Mouse (Mus musculus) forebrain, embryonic 14.5 days (tissue): ENCODE results near the gene Tmpo. TPM values are rescaled to one million over a fixed set of nuclear protein-coding genes. Genes with fewer than 3 reads are reported as not detected.
"Not testable (repeated sequence)": the region's sequence is repeated elsewhere in the genome, so short reads cannot be mapped to it uniquely, and the experiment has no call there.

Source experiments
- ATAC-seq: fragments of 200-750 bp; cut with Nextera tagmentation; 2 replicates; pipeline ENCODE4 v1.8.0; 2017; ENCODE audit warnings: mild to moderate bottlenecking, moderate library complexity
- DNase-seq: peaks from one replicate; pipeline ENCODE4 v3.0.0-alpha.2; 2015; ENCODE audit warnings: low spot score
- H3K27ac ChIP-seq: fragments of 300-500 bp; sonication (generic); 2 replicates; pipeline ENCODE4 v1.5.1; 2014; ENCODE audit warnings: low read depth, mild to moderate bottlenecking, control low read depth, low read length, moderate library complexity
- H3K27me3 ChIP-seq: fragments of 300-500 bp; sonication (generic); replicated peaks from 2 replicates; pipeline ENCODE4 v1.6.1; 2014; ENCODE audit warnings: low read length, control low read depth, mixed read lengths; ENCODE audit not compliant: control insufficient read depth, insufficient read depth
- H3K36me3 ChIP-seq: fragments of 300-500 bp; sonication (generic); 2 replicates; pipeline ENCODE4 v1.6.1; 2014; ENCODE audit warnings: low read length, control low read depth; ENCODE audit not compliant: control insufficient read depth, insufficient read depth
- H3K4me1 ChIP-seq: fragments of 300-500 bp; sonication (generic); 2 replicates; pipeline ENCODE4 v1.6.1; 2014; ENCODE audit warnings: antibody characterized with exemption, low read length, control low read depth; ENCODE audit not compliant: control insufficient read depth, insufficient read depth
- H3K4me2 ChIP-seq: fragments of 300-500 bp; sonication (generic); 2 replicates; pipeline ENCODE4 v1.6.1; 2014; ENCODE audit warnings: mild to moderate bottlenecking, control low read depth, low read length
- H3K4me3 ChIP-seq: fragments of 300-500 bp; sonication (generic); 2 replicates; pipeline ENCODE4 v1.5.1; 2014; ENCODE audit warnings: low read depth, low read length, control low read depth
- H3K9ac ChIP-seq: fragments of 300-500 bp; sonication (generic); 2 replicates; pipeline ENCODE4 v1.6.1; 2014; ENCODE audit warnings: mild to moderate bottlenecking, low read length, control low read depth, moderate library complexity
- H3K9me3 ChIP-seq: fragments of 300-500 bp; sonication (generic); replicated peaks from 2 replicates; pipeline ENCODE4 v1.6.1; 2016; ENCODE audit warnings: low read length, control low read depth, mixed read lengths; ENCODE audit not compliant: control insufficient read depth
- WGBS: fragments of 180-500 bp; shearing (Covaris S2); extraction: QIAGEN DNeasy Blood & Tissue Kit; methylation state at CpG from one replicate; pipeline ENCODE4 v1.1.7; 2014; 5-methylcytosine and 5-hydroxymethylcytosine counted together
- polyA plus RNA-seq: library from polyadenylated mRNA; unstranded; fragments of >200 nt; fragmentation: Nextera tagmentation; extraction: Ambion mirVana; gene quantifications from 2 replicates; pipeline ENCODE4 v1.2.1, GENCODE M21; 2014

Gene Tmpo
- polyA plus RNA-seq, 1 experiment from 2014 or later, result 165 TPM

- ATAC-seq (no peak), DNase-seq (no peak)
- Histone ChIP-seq H3K27ac (no peak overlapping the region), H3K4me2 (no peak overlapping the region), H3K4me1 (peaks cover 6% of the 10 kb centered on the region; the same call in 1 of the 2 replicates), H3K27me3 (no peaks in the 10 kb centered on the region), H3K9ac (no peak overlapping the region), H3K4me3 (no peak overlapping the region), H3K36me3 (no peaks in the 10 kb centered on the region), H3K9me3 (no peaks in the 10 kb centered on the region)
- 94% methylated on average over 6 of the region's 6 CpGs for WGBS
Measured at GRCm38 (mm10) chr10:91189476-91189875, 8.4 kb upstream of the Tmpo start.

GRCm38 (mm10) chr10:91188684-91189287 is 7.7 kb upstream of the Tmpo start:
- Histone ChIP-seq H3K4me2 (no peak overlapping the region), H3K9me3 (no peaks in the 10 kb centered on the region), H3K9ac (peak overlapping the region; percentile 84; the same call in 1 of the 2 replicates), H3K27me3 (no peaks in the 10 kb centered on the region), H3K4me1 (peaks cover 6% of the 10 kb centered on the region; the same call in 1 of the 2 replicates), H3K27ac (no peak overlapping the region), H3K36me3 (no peaks in the 10 kb centered on the region), H3K4me3 (no peak overlapping the region)
- ATAC-seq (no peak), DNase-seq (no peak)
- WGBS, result 70% methylated on average over 5 of the region's 5 CpGs

- ATAC-seq (peak; percentile 73), DNase-seq (peak; percentile 96)
- under 1% methylated on average over 15 of the region's 15 CpGs for WGBS
- Histone ChIP-seq H3K4me3 (peak overlapping the region; percentile 29), H3K4me2 (peak overlapping the region; percentile 62), H3K27me3 (no peaks in the 10 kb centered on the region), H3K36me3 (no peaks in the 10 kb centered on the region), H3K4me1 (peaks cover 13% of the 10 kb centered on the region), H3K9me3 (no peaks in the 10 kb centered on the region), H3K9ac (peak overlapping the region; percentile 84), H3K27ac (peak overlapping the region; percentile 98)
Measured at GRCm38 (mm10) chr10:91187872-91188271, 6.8 kb upstream of the Tmpo start.

- Histone ChIP-seq H3K36me3 (no peaks in the 10 kb centered on the region), H3K27me3 (no peaks in the 10 kb centered on the region), H3K9me3 (no peaks in the 10 kb centered on the region), H3K9ac (peak overlapping the region; percentile 84), H3K4me3 (peak overlapping the region; percentile 29), H3K27ac (peak overlapping the region; percentile 98), H3K4me1 (peaks cover 13% of the 10 kb centered on the region), H3K4me2 (peak overlapping the region; percentile 62)
- WGBS, result 4% methylated on average over 10 of the region's 10 CpGs
- peak; percentile 32 for ATAC-seq
- DNase-seq, result peak; percentile 63
Measured at GRCm38 (mm10) chr10:91187349-91187748, 6.2 kb upstream of the Tmpo start.

- Histone ChIP-seq H3K9ac (no peak overlapping the region), H3K36me3 (no peaks in the 10 kb centered on the region), H3K27ac (no peak overlapping the region), H3K27me3 (no peaks in the 10 kb centered on the region), H3K4me3 (no peak overlapping the region), H3K4me1 (peaks cover 13% of the 10 kb centered on the region), H3K9me3 (no peaks in the 10 kb centered on the region), H3K4me2 (no peak overlapping the region)
- DNase-seq (no peak), ATAC-seq (no peak)
- 88% methylated on average over 2 of the region's 2 CpGs for WGBS
Measured at GRCm38 (mm10) chr10:91185721-91186120, 4.6 kb upstream of the Tmpo start.

- H3K27me3 ChIP-seq, H3K4me3 ChIP-seq, DNase-seq, H3K36me3 ChIP-seq, H3K4me2 ChIP-seq, H3K9me3 ChIP-seq, H3K9ac ChIP-seq, H3K27ac ChIP-seq, ATAC-seq: not testable (repeated sequence)
- H3K4me1 ChIP-seq, result peaks cover 20% of the 10 kb centered on the region
- 63% methylated on average over 5 of the region's 5 CpGs for WGBS
Measured at GRCm38 (mm10) chr10:91184893-91185292, 3.8 kb upstream of the Tmpo start.

GRCm38 (mm10) chr10:91183316-91183715 is 2.2 kb upstream of the Tmpo start:
- H3K9me3 ChIP-seq, result no peaks in the 10 kb centered on the region
- 0 out of 2 replicates have a peak overlapping the region, but pooled peaks have one; percentile 6 for H3K4me3 ChIP-seq
- no peaks in the 10 kb centered on the region for H3K36me3 ChIP-seq
- DNase-seq (no peak), ATAC-seq (no peak)
- peak overlapping the region; percentile 99 for H3K27ac ChIP-seq
- WGBS, result 40% methylated on average over 3 of the region's 3 CpGs
- no peaks in the 10 kb centered on the region for H3K27me3 ChIP-seq
- H3K9ac ChIP-seq, result no peak overlapping the region; the same call in 1 of the 2 replicates
- peaks cover 20% of the 10 kb centered on the region for H3K4me1 ChIP-seq
- peak overlapping the region; percentile 61 for H3K4me2 ChIP-seq

- ATAC-seq, result no peak; the same call in 1 of the 2 replicates
- H3K36me3 ChIP-seq, result no peaks in the 10 kb centered on the region
Measured at GRCm38 (mm10) chr10:91182291-91182990, 1.3 kb upstream of the Tmpo start.

More at GRCm38 (mm10) chr10:91182291-91182990, 1.3 kb upstream of the Tmpo start:
- Histone ChIP-seq H3K4me2 (peak overlapping the region; percentile 61), H3K27me3 (no peaks in the 10 kb centered on the region), H3K4me1 (peaks cover 20% of the 10 kb centered on the region), H3K27ac (peak overlapping the region; percentile 99), H3K4me3 (peak overlapping the region; percentile 51), H3K9me3 (no peaks in the 10 kb centered on the region), H3K9ac (peak overlapping the region; percentile 74)
- peak; percentile 69 for DNase-seq
- WGBS, result 1% methylated on average over 16 of the region's 16 CpGs
